Comparison of ENCODE assay signal across 18 mouse cellular contexts in genomic region chr5:109860402-109860801, GRCm38 (mm10).
"Had no signal": no experiment of that assay in that cellular context is flagged by ENCODE, and none has a peak within 500 bp of the region (broad histone marks: within the 10 kb centered on the region; RNA-seq: fewer than 3 reads in every experiment).

No protein-coding gene starts in this region.

- H3K4me3 ChIP-seq: lung, embryonic 15.5 days; midbrain, embryonic 10.5 days; midbrain, embryonic 12.5 days; myocyte; neural tube, embryonic 13.5 days; neural tube, embryonic 15.5 days had no signal

- DNase-seq: lung, adult 2 months; lung, postnatal 14 days; lung, postnatal 36 days; midbrain, embryonic 14.5 days; retina, postnatal 1 day; right cerebral cortex, adult 18-20 months; right cerebral cortex, postnatal 25 days; right cerebral cortex, postnatal 4 days; spleen, adult 18-20 months; thymus, adult 18-20 months; thymus, postnatal 14 days; thymus, postnatal 36 days had no signal

- H3K9me3 ChIP-seq: lung, embryonic 15.5 days; midbrain, embryonic 10.5 days; midbrain, embryonic 12.5 days; neural tube, embryonic 15.5 days had no signal

- H3K27ac ChIP-seq: lung, embryonic 15.5 days; midbrain, embryonic 10.5 days; midbrain, embryonic 12.5 days; neural tube, embryonic 13.5 days; neural tube, embryonic 15.5 days had no signal

- H3K27me3 ChIP-seq: lung, embryonic 15.5 days; midbrain, embryonic 12.5 days; neural tube, embryonic 13.5 days; neural tube, embryonic 15.5 days had no signal

- H3K9ac ChIP-seq: lung, embryonic 15.5 days; midbrain, embryonic 12.5 days; neural tube, embryonic 13.5 days; neural tube, embryonic 15.5 days had no signal

- H3K36me3 ChIP-seq: lung, embryonic 15.5 days; midbrain, embryonic 10.5 days; midbrain, embryonic 12.5 days; neural tube, embryonic 13.5 days; neural tube, embryonic 15.5 days had no signal

- H3K4me1 ChIP-seq: lung, embryonic 15.5 days; midbrain, embryonic 10.5 days; midbrain, embryonic 12.5 days; neural tube, embryonic 13.5 days; neural tube, embryonic 15.5 days had no signal
